Mouse (Mus musculus): ENCODE measurements at regions not wholly inside any gene's neighbourhood (a gene's known extent, or its start where the extent isn't known, plus 50 kb on each side); places are given as distances from the start of the nearest gene placed in this dataset.
A peak's percentile ranks its signal among the peaks of the same experiment; 100 is the strongest.

- H3K36me3 ChIP-seq (ENCODE audit: control insufficient read depth, insufficient read depth), result no peaks in the 10 kb centered on the region
- H3K79me2 ChIP-seq (ENCODE audit: control insufficient read depth, insufficient read depth), result no peaks in the 10 kb centered on the region
- H3K4me3 ChIP-seq (ENCODE audit: insufficient read depth, poor library complexity, severe bottlenecking), result no peak overlapping the region
- H3K79me3 ChIP-seq (ENCODE audit: low read depth), result no peaks in the 10 kb centered on the region
- no peaks in the 10 kb centered on the region for H3K27me3 ChIP-seq (ENCODE audit: control insufficient read depth, insufficient read depth, insufficient read length)
- no peak overlapping the region for H3ac ChIP-seq (ENCODE audit: control insufficient read depth, insufficient read length, low read depth)
- TF ChIP-seq MAX (IDR thresholded peaks at IDR 0.05), result no peak
- no peak for TF ChIP-seq CTCF (IDR thresholded peaks at IDR 0.05; ENCODE audit: control insufficient read depth, insufficient read depth, insufficient read length)
- TF ChIP-seq CEBPB (IDR thresholded peaks at IDR 0.05; ENCODE audit: low read depth), result no peak
- TF ChIP-seq MYOD1 (IDR thresholded peaks at IDR 0.05; ENCODE audit: control insufficient read depth, insufficient read length, low read depth), result no peak
Measured at GRCm38 (mm10) chr3:39265606-39266005, 378.9 kb downstream of the Fat4 start.

GRCm38 (mm10) chr3:39269388-39269787 is 382.6 kb downstream of the Fat4 start:
- H3ac ChIP-seq (ENCODE audit: control insufficient read depth, insufficient read length, low read depth), result no peak overlapping the region
- TF ChIP-seq FOSL1 (IDR thresholded peaks at IDR 0.05; ENCODE audit: insufficient read depth, low read length, poor library complexity, severe bottlenecking) (peak; percentile 90), MAX (IDR thresholded peaks at IDR 0.05) (no peak), USF1 (IDR thresholded peaks at IDR 0.05; ENCODE audit: low read depth) (no peak), MYOD1 (IDR thresholded peaks at IDR 0.05; ENCODE audit: control insufficient read depth, insufficient read length, low read depth) (no peak)
- no peaks in the 10 kb centered on the region for H3K36me3 ChIP-seq (ENCODE audit: control insufficient read depth, insufficient read depth)

GRCm38 (mm10) chr3:39272616-39273015 is 385.9 kb downstream of the Fat4 start:
- H3K79me3 ChIP-seq (ENCODE audit: low read depth), result no peaks in the 10 kb centered on the region
- H3K36me3 ChIP-seq (ENCODE audit: control insufficient read depth, insufficient read depth), result no peaks in the 10 kb centered on the region
- TF ChIP-seq MYOD1 (IDR thresholded peaks at IDR 0.05; ENCODE audit: control insufficient read depth, insufficient read length, low read depth) (no peak), CEBPB (IDR thresholded peaks at IDR 0.05; ENCODE audit: low read depth) (no peak), USF1 (IDR thresholded peaks at IDR 0.05; ENCODE audit: low read depth) (no peak), FOSL1 (IDR thresholded peaks at IDR 0.05; ENCODE audit: insufficient read depth, low read length, poor library complexity, severe bottlenecking) (no peak), MYOG (IDR thresholded peaks at IDR 0.05; ENCODE audit: control insufficient read depth, extremely low read depth, insufficient read length) (no peak), MAX (IDR thresholded peaks at IDR 0.05) (no peak)
- H3ac ChIP-seq (ENCODE audit: control insufficient read depth, insufficient read length, low read depth), result no peak overlapping the region
- H3K27me3 ChIP-seq (ENCODE audit: control insufficient read depth, insufficient read depth, insufficient read length), result no peaks in the 10 kb centered on the region
- H3K79me2 ChIP-seq (ENCODE audit: control insufficient read depth, insufficient read depth), result no peaks in the 10 kb centered on the region
- no peak overlapping the region for H3K4me3 ChIP-seq (ENCODE audit: insufficient read depth, poor library complexity, severe bottlenecking)

More at GRCm38 (mm10) chr3:39269388-39269787, 382.6 kb downstream of the Fat4 start:
- H3K79me2 ChIP-seq (ENCODE audit: control insufficient read depth, insufficient read depth), result no peaks in the 10 kb centered on the region
- no peak overlapping the region for H3K4me3 ChIP-seq (ENCODE audit: insufficient read depth, poor library complexity, severe bottlenecking)
- no peaks in the 10 kb centered on the region for H3K27me3 ChIP-seq (ENCODE audit: control insufficient read depth, insufficient read depth, insufficient read length)
- no peaks in the 10 kb centered on the region for H3K79me3 ChIP-seq (ENCODE audit: low read depth)

- Histone ChIP-seq H3K36me3 (ENCODE audit: control insufficient read depth, insufficient read depth) (no peaks in the 10 kb centered on the region), H3ac (ENCODE audit: control insufficient read depth, insufficient read length, low read depth) (no peak overlapping the region), H3K27me3 (ENCODE audit: control insufficient read depth, insufficient read depth, insufficient read length) (no peaks in the 10 kb centered on the region), H3K79me2 (ENCODE audit: control insufficient read depth, insufficient read depth) (no peaks in the 10 kb centered on the region), H3K79me3 (ENCODE audit: low read depth) (no peaks in the 10 kb centered on the region), H3K4me3 (ENCODE audit: insufficient read depth, poor library complexity, severe bottlenecking) (no peak overlapping the region)
- no peak for TF ChIP-seq CEBPB (IDR thresholded peaks at IDR 0.05; ENCODE audit: low read depth)
Measured at GRCm38 (mm10) chr3:39276897-39277296, 390.2 kb downstream of the Fat4 start.

GRCm38 (mm10) chr3:39277310-39277709 is 390.6 kb downstream of the Fat4 start:
- H3K36me3 ChIP-seq (ENCODE audit: control insufficient read depth, insufficient read depth), result no peaks in the 10 kb centered on the region
- H3K79me2 ChIP-seq (ENCODE audit: control insufficient read depth, insufficient read depth), result no peaks in the 10 kb centered on the region
- no peak for TF ChIP-seq CEBPB (IDR thresholded peaks at IDR 0.05; ENCODE audit: low read depth)
- no peak for TF ChIP-seq MYOG (IDR thresholded peaks at IDR 0.05; ENCODE audit: control insufficient read depth, extremely low read depth, insufficient read length)
- no peak for TF ChIP-seq MAX (IDR thresholded peaks at IDR 0.05)
- no peak for TF ChIP-seq CTCF (IDR thresholded peaks at IDR 0.05; ENCODE audit: control insufficient read depth, insufficient read depth, insufficient read length)
- TF ChIP-seq MYOD1 (IDR thresholded peaks at IDR 0.05; ENCODE audit: control insufficient read depth, insufficient read length, low read depth), result no peak
- no peak for TF ChIP-seq USF1 (IDR thresholded peaks at IDR 0.05; ENCODE audit: low read depth)
- TF ChIP-seq FOSL1 (IDR thresholded peaks at IDR 0.05; ENCODE audit: insufficient read depth, low read length, poor library complexity, severe bottlenecking), result no peak
- H3ac ChIP-seq (ENCODE audit: control insufficient read depth, insufficient read length, low read depth), result no peak overlapping the region
- H3K79me3 ChIP-seq (ENCODE audit: low read depth), result no peaks in the 10 kb centered on the region
- H3K4me3 ChIP-seq (ENCODE audit: insufficient read depth, poor library complexity, severe bottlenecking), result no peak overlapping the region
- H3K27me3 ChIP-seq (ENCODE audit: control insufficient read depth, insufficient read depth, insufficient read length), result no peaks in the 10 kb centered on the region

- Histone ChIP-seq H3ac (ENCODE audit: control insufficient read depth, insufficient read length, low read depth) (no peak overlapping the region), H3K27me3 (ENCODE audit: control insufficient read depth, insufficient read depth, insufficient read length) (no peaks in the 10 kb centered on the region), H3K79me2 (ENCODE audit: control insufficient read depth, insufficient read depth) (no peaks in the 10 kb centered on the region), H3K4me3 (ENCODE audit: insufficient read depth, poor library complexity, severe bottlenecking) (no peak overlapping the region), H3K36me3 (ENCODE audit: control insufficient read depth, insufficient read depth) (no peaks in the 10 kb centered on the region), H3K79me3 (ENCODE audit: low read depth) (no peaks in the 10 kb centered on the region)
- TF ChIP-seq MYOG (IDR thresholded peaks at IDR 0.05; ENCODE audit: control insufficient read depth, extremely low read depth, insufficient read length) (no peak), USF1 (IDR thresholded peaks at IDR 0.05; ENCODE audit: low read depth) (no peak), CEBPB (IDR thresholded peaks at IDR 0.05; ENCODE audit: low read depth) (no peak), CTCF (IDR thresholded peaks at IDR 0.05; ENCODE audit: control insufficient read depth, insufficient read depth, insufficient read length) (no peak), FOSL1 (IDR thresholded peaks at IDR 0.05; ENCODE audit: insufficient read depth, low read length, poor library complexity, severe bottlenecking) (no peak), MAX (IDR thresholded peaks at IDR 0.05) (no peak), MYOD1 (IDR thresholded peaks at IDR 0.05; ENCODE audit: control insufficient read depth, insufficient read length, low read depth) (no peak)
Measured at GRCm38 (mm10) chr3:39295255-39295654, 408.5 kb downstream of the Fat4 start.

All from C2C12 (cell line).